Mouse (Mus musculus) brain, adult 10 weeks (tissue): Measurements from ENCODE around the gene Tmprss3. TPM values are rescaled to one million over a fixed set of nuclear protein-coding genes. Genes with fewer than 3 reads are reported as not detected.

Experiments used
- polyA plus RNA-seq: library from polyadenylated mRNA; stranded (reverse); fragments of 350-450 nt; fragmentation: Illumina TruSeq; extraction: RNeasy Lipid Tissue Mini Kit (QIAGEN cat#74804); gene quantifications from one replicate; pipeline ENCODE4 v1.2.3, GENCODE M21; 2015; ENCODE audit warnings: low read depth, low replicate concordance

Gene Tmprss3
- not detected for polyA plus RNA-seq

DNA sequence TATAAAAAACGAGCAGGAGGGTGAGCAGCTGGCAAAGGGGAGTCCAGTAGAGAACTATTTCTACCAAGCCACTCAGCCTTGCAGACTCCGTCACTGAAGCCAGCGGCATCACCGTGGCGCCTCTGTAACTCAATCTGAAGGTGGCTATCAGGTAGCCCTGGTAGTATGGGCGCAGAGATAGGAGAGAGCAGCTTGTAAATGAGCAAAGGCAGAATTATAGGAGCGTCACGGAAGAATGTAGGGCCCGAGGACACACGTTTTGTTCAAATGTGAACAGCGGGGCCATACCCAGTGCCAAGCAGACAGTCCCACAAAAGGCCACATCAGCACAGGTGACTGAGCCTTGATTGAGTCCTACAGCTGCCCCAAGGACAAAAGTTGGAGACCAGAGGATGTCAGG is at the start of gene Tmprss3:
TSS of gene Tmprss3 (minus strand) at position 101 of the 400 bp plus-strand sequence.

DNA sequence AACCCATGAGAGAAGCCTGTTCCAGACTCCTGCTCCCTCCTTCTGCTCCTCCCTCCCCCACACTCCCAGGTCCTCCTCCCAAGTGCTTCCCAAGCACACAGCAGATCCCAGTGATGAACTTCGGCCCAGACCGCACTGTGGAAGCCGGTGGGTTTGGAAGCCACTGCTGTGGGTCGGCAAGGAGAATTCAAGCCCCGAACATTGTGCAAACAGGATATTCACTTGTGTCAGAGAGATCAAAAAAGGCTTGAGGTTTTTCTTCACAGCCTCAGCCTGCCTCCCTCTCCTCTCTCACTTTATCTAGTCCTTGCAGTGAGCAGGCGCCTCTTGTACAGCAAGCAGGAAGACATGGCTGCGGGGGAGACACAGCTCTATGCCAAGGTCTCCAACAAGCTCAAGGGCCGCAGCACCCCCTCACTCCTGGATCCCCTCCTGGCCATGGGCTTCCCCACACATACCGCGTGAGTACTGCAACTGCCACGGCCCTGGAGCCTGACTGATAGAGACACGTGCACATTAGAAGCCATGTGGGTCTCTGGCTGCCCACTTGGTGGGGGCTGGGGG is 9.1 kb upstream of the Tmprss3 start, which contains the start of gene Ubash3a:
TSS of gene Ubash3a (plus strand) at position 103 of the 564 bp plus-strand sequence.

DNA sequence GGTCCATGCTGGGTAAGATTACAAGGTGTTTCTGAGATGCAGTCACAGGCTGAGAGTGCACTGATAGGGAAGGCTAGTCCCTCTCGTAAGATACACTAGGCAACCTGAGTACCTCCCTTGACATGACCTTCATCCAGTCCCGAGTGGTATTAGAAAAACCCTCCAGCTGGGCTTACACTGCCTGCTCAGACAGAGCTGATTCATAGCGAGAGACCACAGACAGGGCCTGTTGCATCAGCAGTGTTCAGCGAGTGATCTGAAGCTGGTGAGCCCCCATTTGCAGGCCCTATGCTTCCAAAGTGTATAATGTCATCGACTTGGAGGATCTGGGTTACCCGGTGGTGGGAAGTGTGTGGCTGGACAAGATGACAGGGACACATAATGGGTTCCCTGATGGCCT is 33.6 kb downstream of the Tmprss3 start, which contains the start of gene Tff1:
TSS of gene Tff1 (minus strand) at position 151 of the 400 bp plus-strand sequence.

DNA sequence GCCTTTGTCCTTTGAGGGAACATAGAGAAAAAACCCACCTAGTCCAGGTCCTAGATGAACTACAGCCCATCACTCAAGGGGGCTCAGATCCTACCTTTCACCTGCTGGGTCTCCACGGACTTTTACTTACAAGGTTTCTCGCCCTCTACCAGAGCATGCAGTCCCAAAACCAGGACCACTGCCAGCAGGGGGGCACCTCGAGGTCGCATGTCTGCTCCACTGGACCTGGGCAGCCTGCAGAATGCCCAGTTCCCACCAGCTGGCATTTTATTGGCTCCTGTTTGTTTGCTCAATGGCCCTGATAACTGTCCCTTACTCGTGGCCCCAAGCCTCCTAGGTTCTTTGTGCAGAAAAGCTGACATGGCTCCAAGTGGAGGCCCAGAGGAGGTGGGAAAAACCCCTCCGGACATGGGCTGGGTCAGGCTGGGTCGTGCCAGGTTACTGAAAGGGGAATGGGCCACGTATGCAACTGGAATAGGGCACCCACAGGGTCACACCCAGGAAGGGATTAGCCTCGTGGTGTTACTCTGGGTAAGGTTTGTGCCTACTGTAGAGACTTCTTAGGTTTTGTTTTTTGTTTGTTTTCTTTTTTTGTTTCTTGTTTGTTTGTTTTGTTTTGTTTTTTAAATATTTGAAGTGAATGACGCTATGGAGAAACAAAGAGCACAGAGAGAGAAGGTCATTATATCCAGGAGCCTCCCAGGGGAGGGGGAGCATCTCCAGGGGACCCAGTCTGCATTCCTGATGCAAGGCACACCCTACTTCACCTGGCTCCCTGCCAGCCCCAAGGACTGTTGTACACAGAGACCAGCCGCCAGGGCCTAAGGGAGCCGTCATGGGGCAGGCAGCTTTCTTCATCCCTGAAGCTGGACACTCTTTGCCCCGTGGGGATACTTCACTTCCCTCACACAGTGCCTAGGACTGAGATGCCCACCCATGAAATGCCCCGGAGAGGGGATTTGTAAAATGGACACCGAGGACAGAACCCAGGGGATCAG is 54.4 kb downstream of the Tmprss3 start, which contains the start of gene Tff2:
TSS of gene Tff2 (minus strand) at position 243 of the 998 bp plus-strand sequence.

DNA sequence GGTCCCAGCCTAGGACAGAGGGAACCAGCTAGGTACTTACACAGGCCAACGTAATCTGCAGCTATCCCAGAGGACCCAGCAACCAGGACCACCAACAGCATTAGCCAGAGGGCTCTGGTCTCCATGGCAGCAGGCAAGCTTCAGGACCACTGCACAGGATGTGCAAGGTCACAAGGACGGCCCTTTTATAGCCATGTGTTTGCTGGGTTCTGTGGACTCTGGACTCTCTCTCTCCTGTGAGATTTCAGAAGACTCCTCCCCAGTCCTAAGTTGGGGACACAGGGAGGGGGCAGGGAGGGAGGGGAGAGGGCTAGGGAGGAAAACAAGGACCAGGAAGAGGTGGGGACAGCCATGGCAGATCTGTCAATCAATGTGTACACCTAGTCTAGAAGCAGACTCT is 69.3 kb downstream of the Tmprss3 start, which contains the start of gene Tff3:
TSS of gene Tff3 (minus strand) at position 195 of the 400 bp plus-strand sequence.

Other genes starting within 250 kb of the Tmprss3 start
- 0.12 TPM for gene Umodl1, start 244.3 kb downstream of the Tmprss3 start, polyA plus RNA-seq
- 32.3 TPM for gene Abcg1, start 141.3 kb downstream of the Tmprss3 start, polyA plus RNA-seq
- not detected for gene Tff3, start 69.3 kb downstream of the Tmprss3 start, polyA plus RNA-seq
- not detected for gene Tff2, start 54.7 kb downstream of the Tmprss3 start, polyA plus RNA-seq
- gene Tff1, start 33.7 kb downstream of the Tmprss3 start, polyA plus RNA-seq = not detected
- gene Ubash3a, start 8.9 kb upstream of the Tmprss3 start, polyA plus RNA-seq = not detected
- gene Rsph1, start 78.4 kb upstream of the Tmprss3 start, polyA plus RNA-seq = 10.4 TPM
- gene Slc37a1, start 87.8 kb upstream of the Tmprss3 start, polyA plus RNA-seq = 6.2 TPM
- gene Pde9a, start 187.2 kb upstream of the Tmprss3 start, polyA plus RNA-seq = 22.4 TPM